Mouse (Mus musculus): ENCODE data around the gene F5. TPM values are rescaled to one million over a fixed set of nuclear protein-coding genes. Genes with fewer than 3 reads are reported as not detected.
A peak's percentile ranks its signal among the peaks of the same experiment; 100 is the strongest.

Gene F5
- polyA plus RNA-seq, 1 experiment: not detected

- Histone ChIP-seq H3K4me1 (ENCODE audit: control insufficient read depth, insufficient read depth, low read length) (no peaks in the 10 kb centered on the region), H3K4me3 (ENCODE audit: insufficient read depth, low read length) (no peak overlapping the region), H3K27ac (ENCODE audit: insufficient read depth, low read length) (no peak overlapping the region)
- TF ChIP-seq CTCF (IDR thresholded peaks at IDR 0.05; ENCODE audit: borderline replicate concordance, insufficient read depth, low read length): no peak
- no peak for TF ChIP-seq POLR2A (IDR thresholded peaks at IDR 0.05; ENCODE audit: low read depth, low read length)
Observed at GRCm38 (mm10) chr1:164123836-164124235, 27.8 kb upstream of the F5 start.

- Histone ChIP-seq H3K27ac (ENCODE audit: insufficient read depth, low read length) (no peak overlapping the region), H3K4me3 (ENCODE audit: insufficient read depth, low read length) (no peak overlapping the region), H3K4me1 (ENCODE audit: control insufficient read depth, insufficient read depth, low read length) (no peaks in the 10 kb centered on the region)
- TF ChIP-seq CTCF (IDR thresholded peaks at IDR 0.05; ENCODE audit: borderline replicate concordance, insufficient read depth, low read length) (no peak), POLR2A (IDR thresholded peaks at IDR 0.05; ENCODE audit: low read depth, low read length) (no peak)
Observed at GRCm38 (mm10) chr1:164130013-164130412, 21.6 kb upstream of the F5 start.

GRCm38 (mm10) chr1:164132609-164133008, 19.0 kb upstream of the F5 start:
- TF ChIP-seq CTCF (IDR thresholded peaks at IDR 0.05; ENCODE audit: borderline replicate concordance, insufficient read depth, low read length) (no peak), POLR2A (IDR thresholded peaks at IDR 0.05; ENCODE audit: low read depth, low read length) (no peak)
- Histone ChIP-seq H3K27ac (ENCODE audit: insufficient read depth, low read length) (no peak overlapping the region), H3K4me1 (ENCODE audit: control insufficient read depth, insufficient read depth, low read length) (peaks cover 4% of the 10 kb centered on the region; the same call in 1 of the 2 replicates), H3K4me3 (ENCODE audit: insufficient read depth, low read length) (no peak overlapping the region)

GRCm38 (mm10) chr1:164134101-164134500, 17.5 kb upstream of the F5 start:
- H3K4me3 ChIP-seq (ENCODE audit: insufficient read depth, low read length): no peak overlapping the region
- peaks cover 4% of the 10 kb centered on the region; the same call in 1 of the 2 replicates for H3K4me1 ChIP-seq (ENCODE audit: control insufficient read depth, insufficient read depth, low read length)
- no peak for TF ChIP-seq POLR2A (IDR thresholded peaks at IDR 0.05; ENCODE audit: low read depth, low read length)
- no peak for TF ChIP-seq CTCF (IDR thresholded peaks at IDR 0.05; ENCODE audit: borderline replicate concordance, insufficient read depth, low read length)
- no peak overlapping the region for H3K27ac ChIP-seq (ENCODE audit: insufficient read depth, low read length)

GRCm38 (mm10) chr1:164135360-164135759, 16.3 kb upstream of the F5 start:
- Histone ChIP-seq H3K27ac (ENCODE audit: insufficient read depth, low read length) (no peak overlapping the region), H3K4me3 (ENCODE audit: insufficient read depth, low read length) (no peak overlapping the region), H3K4me1 (ENCODE audit: control insufficient read depth, insufficient read depth, low read length) (peaks cover 4% of the 10 kb centered on the region; the same call in 1 of the 2 replicates)
- no peak for TF ChIP-seq POLR2A (IDR thresholded peaks at IDR 0.05; ENCODE audit: low read depth, low read length)
- TF ChIP-seq CTCF (IDR thresholded peaks at IDR 0.05; ENCODE audit: borderline replicate concordance, insufficient read depth, low read length): no peak

- Histone ChIP-seq H3K27ac (ENCODE audit: insufficient read depth, low read length) (no peak overlapping the region), H3K4me3 (ENCODE audit: insufficient read depth, low read length) (no peak overlapping the region), H3K4me1 (ENCODE audit: control insufficient read depth, insufficient read depth, low read length) (peaks cover 4% of the 10 kb centered on the region; the same call in 1 of the 2 replicates)
- TF ChIP-seq POLR2A (IDR thresholded peaks at IDR 0.05; ENCODE audit: low read depth, low read length): no peak
- TF ChIP-seq CTCF (IDR thresholded peaks at IDR 0.05; ENCODE audit: borderline replicate concordance, insufficient read depth, low read length): no peak
Observed at GRCm38 (mm10) chr1:164135960-164136359, 15.7 kb upstream of the F5 start.

- peaks cover 4% of the 10 kb centered on the region; the same call in 1 of the 2 replicates for H3K4me1 ChIP-seq (ENCODE audit: control insufficient read depth, insufficient read depth, low read length)
- H3K27ac ChIP-seq (ENCODE audit: insufficient read depth, low read length): no peak overlapping the region
- H3K4me3 ChIP-seq (ENCODE audit: insufficient read depth, low read length): no peak overlapping the region
- TF ChIP-seq CTCF (IDR thresholded peaks at IDR 0.05; ENCODE audit: borderline replicate concordance, insufficient read depth, low read length) (no peak), POLR2A (IDR thresholded peaks at IDR 0.05; ENCODE audit: low read depth, low read length) (no peak)
Observed at GRCm38 (mm10) chr1:164136636-164137035, 15.0 kb upstream of the F5 start.

- TF ChIP-seq POLR2A (IDR thresholded peaks at IDR 0.05; ENCODE audit: low read depth, low read length) (no peak), CTCF (IDR thresholded peaks at IDR 0.05; ENCODE audit: borderline replicate concordance, insufficient read depth, low read length) (peak; percentile 94)
- Histone ChIP-seq H3K4me1 (ENCODE audit: control insufficient read depth, insufficient read depth, low read length) (peaks cover 4% of the 10 kb centered on the region; the same call in 1 of the 2 replicates), H3K27ac (ENCODE audit: insufficient read depth, low read length) (no peak overlapping the region), H3K4me3 (ENCODE audit: insufficient read depth, low read length) (no peak overlapping the region)
Observed at GRCm38 (mm10) chr1:164138365-164139130, 13.1 kb upstream of the F5 start.

GRCm38 (mm10) chr1:164139464-164139863, 12.2 kb upstream of the F5 start:
- H3K4me1 ChIP-seq (ENCODE audit: control insufficient read depth, insufficient read depth, low read length): peaks cover 4% of the 10 kb centered on the region; the same call in 1 of the 2 replicates
- H3K4me3 ChIP-seq (ENCODE audit: insufficient read depth, low read length): no peak overlapping the region
- TF ChIP-seq POLR2A (IDR thresholded peaks at IDR 0.05; ENCODE audit: low read depth, low read length): no peak
- TF ChIP-seq CTCF (IDR thresholded peaks at IDR 0.05; ENCODE audit: borderline replicate concordance, insufficient read depth, low read length): no peak
- H3K27ac ChIP-seq (ENCODE audit: insufficient read depth, low read length): no peak overlapping the region

GRCm38 (mm10) chr1:164149083-164149482, 2.6 kb upstream of the F5 start:
- Histone ChIP-seq H3K27ac (ENCODE audit: insufficient read depth, low read length) (no peak overlapping the region), H3K4me3 (ENCODE audit: insufficient read depth, low read length) (no peak overlapping the region), H3K4me1 (ENCODE audit: control insufficient read depth, insufficient read depth, low read length) (no peaks in the 10 kb centered on the region)
- TF ChIP-seq CTCF (IDR thresholded peaks at IDR 0.05; ENCODE audit: borderline replicate concordance, insufficient read depth, low read length): no peak
- no peak for TF ChIP-seq POLR2A (IDR thresholded peaks at IDR 0.05; ENCODE audit: low read depth, low read length)
